Mouse (Mus musculus) thymus, postnatal 14 days (tissue): ENCODE results near the gene Gm10300.

ENCODE experiments used
- DNase-seq: peaks from one replicate; pipeline ENCODE4 v3.0.0; 2021

Gm10300 gene

GRCm38 (mm10) chr4:132074077-132074932 is at the start of gene Gm10300:
Gm10300 (plus strand) TSS chr4:132074697.
- peak; percentile 64 for DNase-seq

GRCm38 (mm10) chr4:132025264-132025663 is 49.2 kb upstream of the Gm10300 start:
- no peak for DNase-seq

DNA sequence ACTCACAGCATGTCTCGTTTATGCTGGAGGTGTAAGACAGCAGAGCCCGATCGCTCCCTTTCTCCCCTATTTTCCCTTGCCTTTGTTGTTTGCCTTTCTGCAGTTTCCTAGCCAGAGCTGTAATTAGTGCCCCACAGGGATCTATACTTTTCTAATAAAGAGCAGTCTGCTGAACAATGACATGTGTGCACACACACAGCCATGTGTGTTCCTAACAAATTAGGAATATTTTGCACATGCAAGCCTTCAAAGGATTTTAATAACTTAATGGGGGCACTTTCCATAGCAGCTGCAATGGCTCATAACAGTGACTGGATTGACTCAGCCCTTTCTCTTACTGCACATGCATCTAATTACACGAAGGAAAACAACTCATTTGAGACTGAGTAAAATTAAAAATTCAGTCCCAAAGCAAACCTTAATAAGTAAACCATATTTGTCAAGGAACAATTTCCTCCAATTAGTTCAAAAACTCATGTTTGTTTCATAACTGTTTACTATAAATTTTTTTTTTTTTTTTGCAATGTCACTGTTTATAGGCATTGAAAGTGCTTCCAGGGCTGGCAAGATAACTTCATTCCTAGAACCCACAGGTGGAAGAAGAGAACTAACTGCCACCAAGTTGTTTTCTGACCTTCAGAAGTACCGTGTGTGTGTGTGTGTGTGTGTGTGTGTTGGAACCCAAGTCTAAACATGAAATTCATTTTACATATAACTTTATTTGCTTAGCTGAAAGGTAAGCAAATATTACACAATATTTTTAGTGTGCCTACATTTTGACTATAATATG is 48.6 kb upstream of the Gm10300 start:
- DNase-seq: no peak

DNA sequence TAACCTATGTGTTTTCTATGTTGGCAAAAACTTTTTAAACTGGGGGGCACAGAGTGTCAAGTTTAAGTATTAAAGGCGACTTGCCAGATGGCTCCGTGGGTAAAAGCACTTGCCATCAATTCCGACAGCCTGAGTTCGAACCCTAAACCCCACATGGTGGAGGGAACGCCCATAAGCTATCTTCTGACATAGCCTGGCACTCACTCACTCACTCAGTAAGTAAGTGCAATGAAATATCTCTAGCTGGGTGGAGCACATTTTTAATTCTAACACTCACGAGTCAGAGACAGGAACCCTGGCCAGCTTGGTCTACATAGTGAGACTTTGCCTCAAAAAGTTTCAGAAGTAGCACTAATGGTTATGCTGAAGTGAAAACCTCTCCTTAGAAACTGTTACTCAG is 47.3 kb upstream of the Gm10300 start:
- no peak for DNase-seq

DNA sequence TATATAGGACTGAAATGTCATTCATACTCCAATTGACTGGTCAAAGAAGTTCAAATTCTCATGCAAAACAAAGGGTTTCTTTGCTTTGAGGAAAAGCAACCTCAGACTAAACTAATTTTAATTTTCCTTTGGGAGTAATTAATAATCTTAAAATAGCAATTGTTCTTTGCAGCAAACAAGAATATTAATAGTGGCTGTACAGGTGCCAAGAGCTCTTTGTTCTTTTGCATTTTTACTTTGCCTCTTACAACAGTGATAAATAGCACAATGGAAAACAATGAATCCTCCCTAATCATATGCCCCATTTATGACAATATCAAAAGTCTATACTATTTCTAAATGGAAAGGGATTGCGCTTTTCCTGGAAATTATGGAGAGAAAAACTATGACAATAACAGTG is 46.7 kb upstream of the Gm10300 start:
- no peak for DNase-seq

DNA sequence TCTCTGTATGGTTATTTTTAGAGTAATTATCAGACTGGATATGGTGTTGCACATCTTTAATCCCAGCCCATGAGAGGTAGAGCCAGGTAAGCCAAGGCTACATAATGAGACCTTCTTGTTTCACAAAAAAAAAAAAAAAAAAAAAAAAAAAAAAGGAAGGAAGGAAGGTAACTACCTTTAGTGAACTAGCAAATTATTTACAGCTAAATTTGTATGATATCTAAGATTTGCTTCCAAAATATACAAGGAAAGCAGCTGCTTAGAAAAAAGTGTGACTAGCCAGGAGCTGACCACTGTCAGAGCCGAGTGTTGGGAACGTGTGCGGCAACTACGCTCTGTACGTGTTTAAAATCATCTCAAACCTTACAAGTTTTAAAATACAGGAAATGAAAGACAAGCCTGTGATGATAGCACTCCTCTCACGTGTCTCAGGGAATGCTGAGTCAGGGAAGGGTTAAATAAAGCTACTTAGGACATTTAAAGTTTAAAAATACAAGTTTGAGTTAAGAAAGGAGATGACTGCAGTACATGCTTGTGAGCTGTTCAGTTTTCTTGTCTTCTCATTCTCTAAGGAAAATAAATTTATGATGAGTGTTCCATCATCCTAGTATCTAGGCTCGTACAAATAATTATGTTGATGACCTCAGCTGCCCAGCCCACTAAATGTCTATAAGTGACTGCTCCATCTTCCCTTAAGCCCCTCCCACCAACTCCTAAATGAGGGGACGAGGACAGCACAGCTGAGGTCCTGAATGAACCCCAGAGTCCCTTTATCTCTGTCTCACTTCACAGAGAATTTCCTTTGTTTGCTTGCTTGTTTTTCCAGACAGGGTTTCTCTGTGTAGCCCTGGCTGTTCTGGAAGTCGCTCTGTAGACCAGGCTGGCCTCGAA is 44.4 kb upstream of the Gm10300 start:
- DNase-seq: no peak

- peak; percentile 43 for DNase-seq
Observed at GRCm38 (mm10) chr4:132033183-132033582, 41.3 kb upstream of the Gm10300 start.

DNA sequence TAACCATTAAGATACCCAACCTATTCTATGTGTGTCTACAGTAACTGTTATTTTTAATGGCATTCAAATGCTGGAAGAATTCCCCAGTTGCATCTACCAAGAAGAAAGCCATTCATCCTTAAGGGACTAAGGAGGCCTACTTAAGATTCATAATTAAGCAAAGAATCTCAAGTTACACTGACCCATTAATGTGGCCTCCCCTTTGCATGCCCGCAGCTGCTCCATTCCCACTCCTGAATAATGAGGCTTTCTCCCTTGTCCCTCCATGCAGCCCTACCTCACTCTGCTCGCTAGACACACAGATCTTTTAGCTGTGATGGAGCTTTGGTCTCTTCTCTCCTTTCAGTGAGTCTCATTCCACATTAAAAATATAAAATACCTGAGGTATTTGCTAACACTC is 40.3 kb upstream of the Gm10300 start:
- no peak for DNase-seq

DNA sequence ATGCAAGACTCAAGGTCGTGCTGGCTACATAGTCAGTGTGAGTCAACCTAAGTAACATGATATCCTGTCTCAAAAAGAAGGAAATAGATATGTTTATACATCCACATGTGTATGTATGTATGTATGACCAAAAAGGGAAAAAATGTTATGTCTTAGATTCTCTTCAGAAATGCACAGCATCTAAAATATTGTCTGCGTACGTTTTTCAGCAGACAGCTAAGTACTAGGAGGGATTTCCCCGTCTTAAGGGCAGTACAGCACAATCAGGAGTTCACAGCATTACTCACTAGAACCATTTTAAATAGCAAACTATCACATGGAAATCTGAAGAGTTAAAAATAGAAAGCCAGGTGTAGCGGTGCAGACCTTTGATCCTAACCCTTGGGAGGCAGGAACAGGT is 37.4 kb upstream of the Gm10300 start:
- DNase-seq: peak; percentile 12

GRCm38 (mm10) chr4:132037991-132038390 is 36.5 kb upstream of the Gm10300 start:
- no peak for DNase-seq

GRCm38 (mm10) chr4:132038809-132039208 is 35.7 kb upstream of the Gm10300 start:
- DNase-seq: peak; percentile 4

- DNase-seq: peak; percentile 52
Observed at GRCm38 (mm10) chr4:132039521-132039920, 35.0 kb upstream of the Gm10300 start.

DNA sequence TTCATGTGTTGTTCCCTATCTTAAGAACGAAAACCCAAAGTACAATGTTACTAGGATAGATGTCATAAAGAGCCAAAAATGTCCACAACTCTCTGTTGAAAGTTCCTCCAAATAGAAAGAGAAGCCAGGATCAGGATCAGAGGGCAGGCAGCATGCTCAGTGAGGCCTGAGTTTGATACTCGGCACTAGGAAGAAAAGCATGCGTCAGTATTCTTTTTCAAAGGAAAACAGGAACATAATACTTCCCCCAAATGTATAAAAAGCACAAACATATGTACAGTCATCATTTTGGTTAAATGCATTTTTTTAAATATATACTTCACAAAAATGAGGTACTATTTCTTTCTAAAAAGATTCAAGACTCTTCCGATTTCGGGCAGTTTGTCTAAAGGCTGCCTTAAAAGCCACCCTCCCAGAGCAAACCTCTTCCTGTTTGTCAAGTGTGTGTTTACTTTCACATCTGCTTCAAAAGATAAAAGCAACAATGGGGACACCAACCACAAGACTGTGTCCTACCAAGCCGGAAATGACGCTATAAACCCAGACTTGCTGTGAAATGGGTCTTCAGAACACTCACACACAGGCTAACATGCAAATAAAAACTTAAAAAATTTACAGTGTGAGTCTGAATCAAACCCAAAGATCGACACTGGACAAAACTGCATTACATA is 34.4 kb upstream of the Gm10300 start:
- DNase-seq: peak; percentile 67

- no peak for DNase-seq
Observed at GRCm38 (mm10) chr4:132041471-132042332, 32.8 kb upstream of the Gm10300 start.

DNA sequence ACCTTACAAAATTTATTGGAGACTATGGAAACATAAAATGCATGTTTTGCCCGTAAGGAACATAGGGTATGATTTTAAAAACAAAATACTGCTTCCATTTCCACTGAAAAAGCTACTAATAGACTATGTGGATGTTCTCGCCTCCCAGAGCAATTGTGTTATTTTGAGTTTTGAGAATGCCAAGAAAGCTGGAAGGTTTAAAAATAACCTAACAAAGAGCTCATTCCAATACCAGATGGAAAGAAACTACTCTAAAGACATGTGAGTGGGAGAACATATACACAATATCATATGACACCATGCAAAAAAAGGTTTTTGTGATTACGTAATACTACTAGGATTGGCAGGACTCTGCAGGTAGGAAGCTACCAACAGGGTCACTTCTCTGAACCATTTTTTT is 30.8 kb upstream of the Gm10300 start:
- DNase-seq: no peak

DNA sequence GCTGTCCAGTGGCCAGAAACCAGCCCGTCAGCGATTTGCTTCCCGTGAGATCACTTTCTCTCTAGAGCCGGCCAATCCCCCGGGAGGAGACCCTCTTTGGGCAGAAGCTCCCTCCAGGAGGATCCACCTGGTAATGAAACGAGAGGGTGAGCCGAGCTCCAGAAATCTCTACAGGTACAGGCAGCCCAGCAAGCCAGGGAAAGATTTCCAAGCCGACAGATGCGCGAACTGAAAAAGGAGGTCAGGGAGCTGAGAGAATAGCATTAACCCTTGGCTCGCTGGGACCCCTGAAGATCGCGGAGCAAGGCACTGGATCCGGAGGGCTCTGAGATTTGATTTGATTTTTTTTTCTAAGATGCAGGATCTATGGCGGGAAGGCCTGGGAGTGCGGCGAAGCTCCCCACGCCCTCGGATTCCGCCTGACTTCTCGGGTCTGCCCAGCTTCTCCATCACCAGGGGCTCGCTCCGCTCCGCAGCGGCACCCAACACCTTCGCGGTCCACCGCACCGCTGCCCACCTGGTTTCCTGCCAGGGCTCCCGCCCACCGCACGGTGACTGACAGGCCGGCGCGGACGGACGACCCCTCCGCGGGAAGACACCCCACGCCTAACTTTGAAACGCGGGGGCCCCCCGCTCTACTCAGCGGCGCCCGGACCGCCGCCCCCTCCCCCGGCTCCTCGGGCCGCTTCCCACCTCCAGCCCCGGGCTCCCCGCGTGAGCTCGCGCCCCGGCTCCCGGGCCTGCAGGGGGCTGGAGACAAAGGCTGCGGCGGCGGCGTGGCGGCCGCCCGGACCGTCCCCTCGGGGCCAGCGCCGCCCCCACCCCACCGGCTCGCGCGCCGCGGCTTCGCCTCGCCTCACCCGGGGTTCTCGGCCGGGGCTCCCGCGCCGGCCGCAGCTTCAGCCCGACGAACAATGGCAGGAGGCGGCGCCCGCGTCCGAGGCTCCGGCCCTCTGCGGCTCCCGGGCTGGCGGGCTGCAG is 26.2 kb upstream of the Gm10300 start:
- DNase-seq: peak; percentile 64

DNA sequence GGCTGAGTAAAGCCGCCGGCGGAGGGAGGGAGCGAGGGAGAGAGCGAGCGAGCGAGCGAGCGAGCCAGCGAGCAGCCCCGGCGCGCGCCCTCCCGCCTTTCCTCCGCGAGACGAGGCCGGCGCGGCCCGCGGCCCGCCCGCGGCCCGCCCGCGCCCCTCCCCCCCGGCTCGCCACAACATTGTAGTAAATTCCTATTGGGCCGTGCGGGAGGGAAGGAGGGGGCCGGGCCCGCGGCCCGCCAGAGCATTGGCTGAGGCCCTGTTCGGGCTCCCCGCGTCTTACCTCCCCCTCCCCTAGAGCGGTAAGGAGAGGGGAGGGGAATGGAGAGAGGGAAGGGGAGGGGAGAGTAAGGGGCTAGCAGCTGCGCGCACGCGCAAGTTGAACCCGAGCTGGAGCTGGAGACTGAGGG is 25.5 kb upstream of the Gm10300 start:
- peak; percentile 94 for DNase-seq

DNA sequence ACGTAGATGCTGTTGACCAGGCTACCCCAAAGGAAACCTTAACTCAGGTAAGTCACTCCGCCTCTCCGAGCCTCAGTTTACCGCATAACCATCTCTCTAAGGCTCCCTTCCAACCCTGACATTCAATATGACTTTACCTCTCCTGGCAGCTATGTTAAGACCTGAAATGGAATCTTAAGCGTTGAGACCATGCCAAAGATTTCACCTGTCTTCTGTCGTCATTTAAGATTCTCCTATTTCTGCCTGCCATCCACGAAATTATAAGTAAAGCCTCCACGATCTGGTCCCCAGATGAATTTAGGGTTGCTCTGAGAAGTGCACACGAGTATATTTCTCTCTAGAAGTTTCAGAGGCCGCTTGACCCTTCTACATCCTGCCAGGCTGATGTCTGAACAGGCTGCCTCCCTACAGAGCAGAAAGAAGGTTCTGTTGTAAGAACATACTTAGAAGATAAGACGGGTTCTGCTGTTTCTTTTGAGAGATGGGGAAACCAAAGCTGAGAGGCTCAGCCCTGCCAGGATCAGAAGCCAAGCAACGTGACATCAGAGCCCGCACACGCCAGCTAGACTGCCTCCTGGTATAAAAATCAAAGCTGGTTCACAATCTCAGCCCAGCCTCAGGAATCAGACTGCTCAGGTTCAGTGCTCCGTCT is 24.8 kb upstream of the Gm10300 start:
- DNase-seq: no peak
